Mouse (Mus musculus) C2C12 (cell line): ENCODE results near the gene Fxyd6. TPM values are rescaled to one million over a fixed set of nuclear protein-coding genes. Genes with fewer than 3 reads are reported as not detected.

Experiments
- H3K27me3 ChIP-seq: one replicate; pipeline ENCODE4 v1.6.1; 2011; ENCODE audit not compliant: control insufficient read depth, insufficient read depth, insufficient read length
- H3K36me3 ChIP-seq: one replicate; pipeline ENCODE4 v1.6.1; 2011; ENCODE audit not compliant: control insufficient read depth, insufficient read depth
- H3K4me3 ChIP-seq: one replicate; pipeline ENCODE4 v1.5.1; 2011; ENCODE audit warnings: mild to moderate bottlenecking, control low read depth; ENCODE audit not compliant: poor library complexity, insufficient read depth, severe bottlenecking
- H3K79me2 ChIP-seq: one replicate; pipeline ENCODE4 v1.6.1; 2011; ENCODE audit not compliant: control insufficient read depth, insufficient read depth
- H3K79me3 ChIP-seq: one replicate; pipeline ENCODE4 v1.6.1; 2011; ENCODE audit warnings: low read depth, control low read depth
- H3ac ChIP-seq: one replicate; pipeline ENCODE3; 2011; ENCODE audit warnings: low read depth; ENCODE audit not compliant: control insufficient read depth, insufficient read length
- CEBPB ChIP-seq: IDR thresholded peaks from one replicate; pipeline ENCODE4 v1.6.1; 2011; ENCODE audit warnings: low read depth, mild to moderate bottlenecking, control low read depth, moderate library complexity
- CTCF ChIP-seq: IDR thresholded peaks from one replicate; pipeline ENCODE4 v1.5.1; 2011; ENCODE audit not compliant: control insufficient read depth, insufficient read depth, insufficient read length
- FOSL1 ChIP-seq: IDR thresholded peaks from one replicate; pipeline ENCODE4 v1.8.0; 2011; ENCODE audit warnings: mild to moderate bottlenecking, low read length; ENCODE audit not compliant: poor library complexity, insufficient read depth, severe bottlenecking
- MAX ChIP-seq: IDR thresholded peaks from one replicate; pipeline ENCODE4 v1.6.1; 2011; ENCODE audit warnings: mild to moderate bottlenecking, control low read depth
- MYOD1 ChIP-seq: IDR thresholded peaks from one replicate; pipeline ENCODE4 v1.6.1; 2011; ENCODE audit warnings: low read depth; ENCODE audit not compliant: control insufficient read depth, insufficient read length
- MYOG ChIP-seq: IDR thresholded peaks from one replicate; pipeline ENCODE4 v1.6.1; 2011; ENCODE audit not compliant: control insufficient read depth, insufficient read length; ENCODE audit errors: extremely low read depth
- USF1 ChIP-seq: IDR thresholded peaks from one replicate; pipeline ENCODE4 v1.6.1; 2011; ENCODE audit warnings: low read depth, mild to moderate bottlenecking, control low read depth, moderate library complexity
- polyA plus RNA-seq: library from polyadenylated mRNA; unstranded; fragments of >200 nt; fragmentation: generic; extraction: Trizol; gene quantifications from one replicate; pipeline ENCODE4 v1.2.1, GENCODE M21; 2012; ENCODE audit warnings: missing spikeins

Gene Fxyd6
- polyA plus RNA-seq, 1 experiment: not detected

DNA sequence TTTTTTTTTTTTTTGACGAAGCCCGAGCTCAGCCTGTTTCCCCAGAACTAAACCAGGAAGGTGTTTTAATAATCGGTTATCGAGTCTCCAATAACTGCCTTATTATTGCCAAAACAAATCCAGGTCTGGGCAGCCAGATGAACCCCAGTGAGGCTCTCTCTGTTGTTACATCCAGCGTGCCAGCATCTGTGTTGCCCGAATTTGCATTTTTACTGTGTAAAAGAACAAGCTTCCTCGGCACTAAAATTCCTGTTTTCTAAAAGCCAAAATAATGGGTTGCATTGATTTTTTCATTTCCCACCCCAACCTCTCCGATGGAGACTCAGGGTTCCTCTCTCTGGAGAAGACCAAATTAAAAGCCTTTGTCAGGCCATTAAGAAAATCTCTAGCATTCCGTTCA is 63.1 kb downstream of the Fxyd6 start:
- Histone ChIP-seq H3ac (no peak overlapping the region), H3K79me2 (no peaks in the 10 kb centered on the region), H3K4me3 (no peak overlapping the region), H3K27me3 (peaks cover 34% of the 10 kb centered on the region), H3K36me3 (no peaks in the 10 kb centered on the region), H3K79me3 (no peaks in the 10 kb centered on the region)
- TF ChIP-seq CTCF: no peak
- no peak for TF ChIP-seq MAX
- TF ChIP-seq MYOD1: no peak
- no peak for TF ChIP-seq FOSL1
- TF ChIP-seq MYOG: no peak
- no peak for TF ChIP-seq CEBPB

DNA sequence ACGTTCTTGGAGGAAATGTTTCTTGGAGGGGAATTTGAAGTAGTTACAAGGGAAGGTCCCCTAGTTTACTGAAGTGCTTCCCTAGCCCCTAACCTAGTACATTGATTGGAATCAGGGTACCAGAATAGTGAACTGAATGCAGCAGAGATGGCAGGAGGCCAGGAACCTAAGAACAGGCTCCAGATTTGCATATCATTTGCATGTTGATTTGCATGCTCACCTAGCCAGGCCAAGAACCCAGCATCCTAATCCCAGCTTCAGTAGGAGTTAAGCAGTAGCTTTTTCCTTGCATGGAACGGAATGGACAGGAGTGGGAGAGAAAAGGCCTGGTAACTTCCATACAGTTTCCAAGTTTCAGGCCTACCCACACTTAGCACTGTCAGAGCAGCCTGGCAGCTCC is 64.2 kb downstream of the Fxyd6 start:
- Histone ChIP-seq H3K4me3 (no peak overlapping the region), H3K79me3 (no peaks in the 10 kb centered on the region), H3K36me3 (no peaks in the 10 kb centered on the region), H3K79me2 (no peaks in the 10 kb centered on the region), H3ac (no peak overlapping the region), H3K27me3 (peaks cover 37% of the 10 kb centered on the region)
- TF ChIP-seq MYOG: no peak
- no peak for TF ChIP-seq USF1
- TF ChIP-seq MAX: no peak
- no peak for TF ChIP-seq MYOD1
- no peak for TF ChIP-seq CEBPB
- no peak for TF ChIP-seq FOSL1
- TF ChIP-seq CTCF: no peak

DNA sequence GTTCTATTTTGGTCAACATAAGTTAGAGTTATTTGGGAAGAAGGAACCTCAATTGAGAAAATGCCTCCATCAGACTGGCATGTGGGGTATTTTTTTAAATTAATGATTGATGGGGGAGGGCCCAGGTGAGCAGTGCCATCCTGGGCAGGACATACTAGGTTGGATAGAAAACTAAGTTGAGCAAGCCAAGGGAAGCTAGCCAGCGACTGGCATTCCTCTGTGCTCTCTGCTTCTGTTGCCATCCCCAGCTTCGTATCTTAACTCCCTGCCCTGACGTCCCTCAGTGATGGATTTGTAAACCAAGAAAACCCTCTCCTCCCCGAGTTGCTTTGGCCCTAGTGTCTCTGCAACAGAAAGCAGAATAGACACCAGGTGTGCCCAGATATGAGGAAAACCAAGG is 69.0 kb downstream of the Fxyd6 start:
- H3K79me3 ChIP-seq: no peaks in the 10 kb centered on the region
- H3ac ChIP-seq: no peak overlapping the region
- TF ChIP-seq MAX: no peak
- TF ChIP-seq USF1: no peak
- TF ChIP-seq MYOG: no peak
- TF ChIP-seq CTCF: no peak
- TF ChIP-seq MYOD1: no peak
- H3K27me3 ChIP-seq: peaks cover 4% of the 10 kb centered on the region
- no peaks in the 10 kb centered on the region for H3K36me3 ChIP-seq
- H3K79me2 ChIP-seq: no peaks in the 10 kb centered on the region
- no peak overlapping the region for H3K4me3 ChIP-seq

GRCm38 (mm10) chr9:45440083-45440784 is 70.2 kb downstream of the Fxyd6 start:
- Histone ChIP-seq H3K79me2 (no peaks in the 10 kb centered on the region), H3K36me3 (no peaks in the 10 kb centered on the region), H3K27me3 (peaks cover 4% of the 10 kb centered on the region), H3K4me3 (no peak overlapping the region), H3K79me3 (no peaks in the 10 kb centered on the region), H3ac (no peak overlapping the region)
- TF ChIP-seq CEBPB: no peak
- no peak for TF ChIP-seq MYOG
- no peak for TF ChIP-seq USF1
- no peak for TF ChIP-seq CTCF
- no peak for TF ChIP-seq MYOD1
- TF ChIP-seq FOSL1: no peak
- TF ChIP-seq MAX: no peak

GRCm38 (mm10) chr9:45444251-45444798 is 74.3 kb downstream of the Fxyd6 start:
- Histone ChIP-seq H3K79me3 (no peaks in the 10 kb centered on the region), H3K36me3 (no peaks in the 10 kb centered on the region), H3K27me3 (peaks cover 19% of the 10 kb centered on the region), H3ac (no peak overlapping the region), H3K4me3 (no peak overlapping the region), H3K79me2 (no peaks in the 10 kb centered on the region)
- TF ChIP-seq CTCF: no peak
- TF ChIP-seq MYOG: no peak
- TF ChIP-seq FOSL1: no peak
- no peak for TF ChIP-seq MYOD1
- no peak for TF ChIP-seq MAX
- TF ChIP-seq USF1: no peak
- TF ChIP-seq CEBPB: no peak

Other genes with a start within 250 kb of the Fxyd6 start
- gene Scn4b, start 231.8 kb upstream of the Fxyd6 start, polyA plus RNA-seq: 0.01 TPM
- gene BC049352, start 188.2 kb upstream of the Fxyd6 start, polyA plus RNA-seq: not detected
- gene Tmprss4, start 166.1 kb upstream of the Fxyd6 start, polyA plus RNA-seq: not detected
- not detected for gene Il10ra, start 101.0 kb upstream of the Fxyd6 start, polyA plus RNA-seq
- gene Tmprss13, start 51.1 kb upstream of the Fxyd6 start, polyA plus RNA-seq: not detected
- not detected for gene Fxyd2, start 29.5 kb downstream of the Fxyd6 start, polyA plus RNA-seq
- not detected for gene Dscaml1, start 56.4 kb downstream of the Fxyd6 start, polyA plus RNA-seq